Mouse (Mus musculus) embryonic fibroblast, embryonic 13.5 days (primary cell): Measurements from ENCODE around the gene Nebl.

ENCODE experiments used
- CTCF ChIP-seq: IDR thresholded peaks from 2 replicates; pipeline ENCODE4 v1.5.1; 2011; ENCODE audit warnings: mild to moderate bottlenecking, control low read depth, low read length, moderate library complexity, borderline replicate concordance; ENCODE audit not compliant: insufficient read depth
- POLR2A ChIP-seq: IDR thresholded peaks from 2 replicates; pipeline ENCODE4 v1.6.1; 2011; ENCODE audit warnings: low read depth, mild to moderate bottlenecking, control low read depth, low read length, moderate library complexity

- TF ChIP-seq CTCF: no peak
- no peak for TF ChIP-seq POLR2A
Measured at GRCm38 (mm10) chr2:17390513-17391200, 340.6 kb downstream of the Nebl start.
